Comparison of ENCODE assay signal across 16 mouse cellular contexts in genomic region chr2:27469292-27469990, GRCm38 (mm10). TPM values are rescaled to one million over a fixed set of nuclear protein-coding genes. Genes with fewer than 3 reads are reported as not detected.
A peak's percentile ranks its signal among the peaks of the same experiment; 100 is the strongest.
DNase-seq lines count a peak whose midpoint lies in the region; ATAC-seq and TF ChIP-seq lines count a peak whose summit lies in the region.
"Had no signal": no experiment of that assay in that cellular context is flagged by ENCODE, and none has a peak within 500 bp of the region (broad histone marks: within the 10 kb centered on the region; RNA-seq: fewer than 3 reads in every experiment).

No protein-coding gene starts in this region.

- H3K27me3 ChIP-seq in liver, adult 2 months (ENCODE audit: control insufficient read depth, insufficient read depth, low read length), result no peaks in the 10 kb centered on the region
- no peaks in the 10 kb centered on the region for H3K27me3 ChIP-seq in CH12.LX (replicated peaks)
- no peaks in the 10 kb centered on the region for H3K27me3 ChIP-seq in liver, embryonic 15.5 days
- H3K27me3 ChIP-seq in midbrain, embryonic 13.5 days, result no peaks in the 10 kb centered on the region
- H3K27me3 ChIP-seq: forebrain, embryonic 12.5 days; heart, embryonic 15.5 days; hindbrain, embryonic 15.5 days had no signal

- H3K79me2 ChIP-seq in liver, adult 2 months (ENCODE audit: control insufficient read depth, insufficient read depth, low read length), result peaks cover 71% of the 10 kb centered on the region
- peaks cover 3% of the 10 kb centered on the region; the same call in 1 of the 2 replicates for H3K79me2 ChIP-seq in CH12.LX (replicated peaks; ENCODE audit: control insufficient read depth, extremely low read depth, insufficient read depth, poor library complexity, severe bottlenecking)

- peak; percentile 99 for TF ChIP-seq EP300 in CH12.LX (IDR thresholded peaks at IDR 0.05; ENCODE audit: low read length)

- no peak for TF ChIP-seq CTCF in liver, adult 2 months (IDR thresholded peaks at IDR 0.05; ENCODE audit: low read depth, low read length)
- TF ChIP-seq CTCF in CH12.LX (conservative IDR thresholded peaks at IDR 0.05 in 1 of 2, IDR thresholded peaks at IDR 0.05 in 1 of 2; ENCODE audit: low read depth in 2 of 2, low read length in 2 of 2), result no peak

- ATAC-seq in liver, embryonic 15.5 days (ENCODE audit: insufficient read depth), result no peak
- ATAC-seq in midbrain, embryonic 13.5 days, result no peak

- peaks cover 48% of the 10 kb centered on the region for H3K4me1 ChIP-seq in liver, adult 2 months (ENCODE audit: control insufficient read depth, insufficient read depth, low read length)
- peaks cover 37 to 76% of the 10 kb centered on the region in 2 experiments for H3K4me1 ChIP-seq in CH12.LX (ENCODE audit: control insufficient read depth in 1 of 2, insufficient read depth in 2 of 2)
- peaks cover 79% of the 10 kb centered on the region for H3K4me1 ChIP-seq in liver, embryonic 15.5 days (replicated peaks)
- peaks cover 69% of the 10 kb centered on the region for H3K4me1 ChIP-seq in midbrain, embryonic 13.5 days (replicated peaks)

- DNase-seq in adrenal gland, adult 2 months, result peak; percentile 2
- DNase-seq in adrenal gland, postnatal 10 days, result no peak
- DNase-seq in liver, adult 2 months (ENCODE audit: extremely low read depth, low read depth, low spot score), result no peak
- DNase-seq in liver, result no peak
- DNase-seq in CH12.LX (ENCODE audit: extremely low read depth), result peak; percentile 83
- no peak for DNase-seq in urinary bladder, postnatal 4 days (ENCODE audit: low spot score in 2 of 2)
- DNase-seq: cerebellum, adult 8-10 months; right cerebral cortex, postnatal 4 days; thymus, adult 18-20 months had no signal

- H3K9me3 ChIP-seq in CH12.LX (replicated peaks; ENCODE audit: low read length), result no peaks in the 10 kb centered on the region
- H3K9me3 ChIP-seq in liver, embryonic 15.5 days (replicated peaks), result no peaks in the 10 kb centered on the region
- H3K9me3 ChIP-seq in midbrain, embryonic 13.5 days, result no peaks in the 10 kb centered on the region
- H3K9me3 ChIP-seq: forebrain, embryonic 12.5 days; G1E; heart, embryonic 15.5 days; hindbrain, embryonic 15.5 days had no signal

- no peak for TF ChIP-seq RAD21 in CH12.LX (IDR thresholded peaks at IDR 0.05; ENCODE audit: low read depth, low read length)

- in situ Hi-C loops in CH12.LX (cut with MboI; ENCODE audit: low pct_ligation_motif_present, low pct_unique_long_range_greater_than_20kb, low sequenced_read_pairs), result no loop called here

- H3K4me3 ChIP-seq in liver, adult 2 months (ENCODE audit: insufficient read depth, low read depth, low read length), result no peak overlapping the region
- H3K4me3 ChIP-seq in CH12.LX (replicated peaks in 1 of 3; ENCODE audit: low read depth in 2 of 3, low read length in 2 of 3, poor library complexity in 1 of 3), result no peak overlapping the region
- no peak overlapping the region; the same call in 1 of the 2 replicates for H3K4me3 ChIP-seq in liver, embryonic 15.5 days (replicated peaks)
- no peak overlapping the region for H3K4me3 ChIP-seq in midbrain, embryonic 13.5 days (replicated peaks)
- H3K4me3 ChIP-seq: forebrain, embryonic 12.5 days; heart, embryonic 15.5 days; hindbrain, embryonic 15.5 days had no signal

- dilution Hi-C loops in CH12.LX (cut with MboI; ENCODE audit: extremely low pct_ligation_motif_present, extremely low pct_unique_long_range_greater_than_20kb, low sequenced_read_pairs), result no loop called here

- no peak for TF ChIP-seq POLR2A in liver, adult 2 months (IDR thresholded peaks at IDR 0.05; ENCODE audit: extremely low read depth, insufficient read depth, low read length)
- no peak for TF ChIP-seq POLR2A in CH12.LX (IDR thresholded peaks at IDR 0.05; ENCODE audit: low read depth, low read length)

- peak overlapping the region; percentile 48 for H3K27ac ChIP-seq in liver, adult 2 months (replicated peaks; ENCODE audit: insufficient read depth, low read depth, low read length)
- H3K27ac ChIP-seq in CH12.LX (ENCODE audit: insufficient read depth, low read depth), result peak overlapping the region; percentile 26; the same call in 1 of the 2 replicates
- peak overlapping the region; percentile 73 for H3K27ac ChIP-seq in liver, embryonic 15.5 days (replicated peaks)
- no peak overlapping the region for H3K27ac ChIP-seq in midbrain, embryonic 13.5 days
- H3K27ac ChIP-seq: forebrain, embryonic 12.5 days; heart, embryonic 15.5 days; hindbrain, embryonic 15.5 days; kidney, postnatal 0 days had no signal

- 0 out of 2 replicates have a peak, but pooled peaks cover 2% of the 10 kb centered on the region for H3K36me3 ChIP-seq in liver, adult 2 months (ENCODE audit: control insufficient read depth, insufficient read depth, low read length)
- peaks cover 0 to 51% of the 10 kb centered on the region in 2 experiments for H3K36me3 ChIP-seq in CH12.LX (replicated peaks in 1 of 2; ENCODE audit: control insufficient read depth in 1 of 2, insufficient read depth in 1 of 2, low read length in 1 of 2)
- peaks cover 43% of the 10 kb centered on the region for H3K36me3 ChIP-seq in liver, embryonic 15.5 days (replicated peaks)
- H3K36me3 ChIP-seq in midbrain, embryonic 13.5 days, result peaks cover 25% of the 10 kb centered on the region
- H3K36me3 ChIP-seq: heart, embryonic 15.5 days had no signal

- H3K9ac ChIP-seq in liver, adult 2 months (ENCODE audit: low read depth, low read length), result no peak overlapping the region
- H3K9ac ChIP-seq in CH12.LX (ENCODE audit: insufficient read depth, low read depth), result no peak overlapping the region
- peak overlapping the region; percentile 30; the same call in 1 of the 2 replicates for H3K9ac ChIP-seq in liver, embryonic 15.5 days
- H3K9ac ChIP-seq in midbrain, embryonic 13.5 days (replicated peaks), result no peak overlapping the region
- H3K9ac ChIP-seq: forebrain, embryonic 12.5 days; heart, embryonic 15.5 days; hindbrain, embryonic 15.5 days had no signal

- 55% methylated on average over 4 of the region's 4 CpGs for WGBS in liver, adult 2 months
- WGBS in liver, embryonic 15.5 days (ENCODE audit: insufficient replicate concordance), result 38% methylated on average over 4 of the region's 4 CpGs
- WGBS in midbrain, embryonic 13.5 days, result 76% methylated on average over 4 of the region's 4 CpGs

- peak overlapping the region; percentile 26 for H3K4me2 ChIP-seq in CH12.LX (ENCODE audit: insufficient read depth, low read depth, poor library complexity, severe bottlenecking)
- peak overlapping the region; percentile 50 for H3K4me2 ChIP-seq in liver, embryonic 15.5 days
- no peak overlapping the region for H3K4me2 ChIP-seq in midbrain, embryonic 13.5 days (replicated peaks)
- H3K4me2 ChIP-seq: forebrain, embryonic 12.5 days; heart, embryonic 15.5 days; hindbrain, embryonic 15.5 days had no signal

TF ChIP-seq in CH12.LX, 34 proteins besides CTCF, POLR2A, EP300 and RAD21 (continues in another document):
- TF ChIP-seq NRF1 (IDR thresholded peaks at IDR 0.05; ENCODE audit: low read depth, low read length), result peak; percentile 13; the same call in 1 of the 2 replicates
- TF ChIP-seq USF1 (IDR thresholded peaks at IDR 0.05; ENCODE audit: low read depth, low read length), result no peak
- peak; percentile 96 for TF ChIP-seq RCOR1 (conservative IDR thresholded peaks at IDR 0.05; ENCODE audit: low read depth, low read length)
- no peak for TF ChIP-seq ZMIZ1 (IDR thresholded peaks at IDR 0.05; ENCODE audit: low read depth, low read length)

RNA-seq across cellular contexts. Expression of gene Brd3os, which starts 27.3 kb away (rescaled TPM):
- total RNA-seq in adrenal gland, adult 2 months (2021), result 10 to 100 TPM in 1 of 2 experiments, 1 to 10 TPM in 1; 6.2 to 17.2 TPM
- polyA plus RNA-seq in adrenal gland, adult 2 months (2012; rRNA removed), result 46.0 and 60.2 TPM in 2 replicates
- total RNA-seq in adrenal gland, postnatal 10 days (2021), result 1 to 10 TPM; 4.8 to 5.7 TPM
- 0.09 and 0.40 TPM in 2 replicates for total RNA-seq in liver, adult 2 months (2014; rRNA removed)
- polyA plus RNA-seq in liver, adult 2 months (2012; rRNA removed), result 0.61 and 0.82 TPM in 2 replicates
- total RNA-seq in CH12.LX (2012; rRNA removed), result 0.92 and 2.1 TPM in 2 replicates
- total RNA-seq in CH12.LX (2014; rRNA removed), result 0.74 and 1.2 TPM in 2 replicates
- 1.2 and 1.8 TPM in 2 replicates for polyA plus RNA-seq in CH12.LX (2012; ENCODE audit: insufficient read length, low read depth)
- polyA plus RNA-seq in liver, embryonic 15.5 days (2015; fragmentation: Nextera tagmentation; extraction: Ambion mirVana), result 0.48 and 0.50 TPM in 2 replicates
- 27.9 and 29.0 TPM in 2 replicates for polyA plus RNA-seq in midbrain, embryonic 13.5 days (2015; fragmentation: Nextera tagmentation; extraction: Ambion mirVana)

RNA-seq across cellular contexts. Expression of gene Brd3, which starts 38.0 kb away (rescaled TPM):
- 10 to 100 TPM; 56.9 to 61.6 TPM for total RNA-seq in adrenal gland, adult 2 months (2021)
- polyA plus RNA-seq in adrenal gland, adult 2 months (2012; rRNA removed), result 59.3 and 60.1 TPM in 2 replicates
- 10 to 100 TPM; 83.9 to 89.7 TPM for total RNA-seq in adrenal gland, postnatal 10 days (2021)
- total RNA-seq in liver, adult 2 months (2014; rRNA removed), result 5.8 and 7.9 TPM in 2 replicates
- polyA plus RNA-seq in liver, adult 2 months (2012; rRNA removed), result 14.8 and 17.2 TPM in 2 replicates
- 5.2 and 6.6 TPM in 2 replicates for total RNA-seq in CH12.LX (2012; rRNA removed)
- total RNA-seq in CH12.LX (2014; rRNA removed), result 2.5 TPM in 2 replicates
- 15.6 and 17.1 TPM in 2 replicates for polyA plus RNA-seq in CH12.LX (2012; ENCODE audit: insufficient read length, low read depth)
- 22.5 and 22.9 TPM in 2 replicates for polyA plus RNA-seq in liver, embryonic 15.5 days (2015; fragmentation: Nextera tagmentation; extraction: Ambion mirVana)
- 145 and 153 TPM in 2 replicates for polyA plus RNA-seq in midbrain, embryonic 13.5 days (2015; fragmentation: Nextera tagmentation; extraction: Ambion mirVana)

RNA-seq across cellular contexts. Expression of gene Vav2, which starts 42.6 kb away (rescaled TPM):
- 10 to 100 TPM; 20.1 to 27.6 TPM for total RNA-seq in adrenal gland, adult 2 months (2021)
- polyA plus RNA-seq in adrenal gland, adult 2 months (2012; rRNA removed), result 29.7 and 30.9 TPM in 2 replicates
- total RNA-seq in adrenal gland, postnatal 10 days (2021), result 10 to 100 TPM; 21.5 to 29.6 TPM
- 17.6 and 22.1 TPM in 2 replicates for total RNA-seq in liver, adult 2 months (2014; rRNA removed)
- 25.1 and 26.0 TPM in 2 replicates for polyA plus RNA-seq in liver, adult 2 months (2012; rRNA removed)
- total RNA-seq in CH12.LX (2012; rRNA removed), result 46.6 and 48.5 TPM in 2 replicates
- 31.5 and 31.7 TPM in 2 replicates for total RNA-seq in CH12.LX (2014; rRNA removed)
- 46.8 and 47.3 TPM in 2 replicates for polyA plus RNA-seq in CH12.LX (2012; ENCODE audit: insufficient read length, low read depth)
- polyA plus RNA-seq in liver, embryonic 15.5 days (2015; fragmentation: Nextera tagmentation; extraction: Ambion mirVana), result 4.7 and 5.8 TPM in 2 replicates
- 12.7 and 15.4 TPM in 2 replicates for polyA plus RNA-seq in midbrain, embryonic 13.5 days (2015; fragmentation: Nextera tagmentation; extraction: Ambion mirVana)

RNA-seq across cellular contexts. Expression of gene Wdr5, which starts 45.5 kb away (rescaled TPM):
- total RNA-seq in adrenal gland, adult 2 months (2021), result 10 to 100 TPM; 30.5 TPM
- polyA plus RNA-seq in adrenal gland, adult 2 months (2012; rRNA removed), result 50.0 and 52.5 TPM in 2 replicates
- total RNA-seq in adrenal gland, postnatal 10 days (2021), result 10 to 100 TPM; 35.2 to 38.3 TPM
- 16.7 and 20.4 TPM in 2 replicates for total RNA-seq in liver, adult 2 months (2014; rRNA removed)
- polyA plus RNA-seq in liver, adult 2 months (2012; rRNA removed), result 17.2 and 18.3 TPM in 2 replicates
- total RNA-seq in CH12.LX (2012; rRNA removed) (33.9 and 37.2 TPM in 2 replicates), CH12.LX (2014; rRNA removed) (55.5 and 56.0 TPM in 2 replicates)
- 54.8 and 54.9 TPM in 2 replicates for polyA plus RNA-seq in CH12.LX (2012; ENCODE audit: insufficient read length, low read depth)
- 26.2 and 27.5 TPM in 2 replicates for polyA plus RNA-seq in liver, embryonic 15.5 days (2015; fragmentation: Nextera tagmentation; extraction: Ambion mirVana)
- 46.6 and 49.1 TPM in 2 replicates for polyA plus RNA-seq in midbrain, embryonic 13.5 days (2015; fragmentation: Nextera tagmentation; extraction: Ambion mirVana)

Comparison
In these comparisons a context has a peak if more than half of its experiments do, and no peak if none do; other contexts are left out.
1. DNase-seq: peak in adrenal gland, adult 2 months (single experiment) and CH12.LX (single experiment); none in adrenal gland, postnatal 10 days (single experiment), liver, adult 2 months (single experiment), liver (single experiment) and urinary bladder, postnatal 4 days (0 of 2).
2. RNA of gene Brd3os, which starts 27.3 kb away (polyA plus RNA-seq): 46.0 to 60.2 TPM in adrenal gland, adult 2 months and 27.9 to 29.0 TPM in midbrain, embryonic 13.5 days; 1.2 to 1.8 TPM in CH12.LX, 0.61 to 0.82 TPM in liver, adult 2 months and 0.48 to 0.50 TPM in liver, embryonic 15.5 days; every median in the first group is over 10 times any median in the second.